Mouse (Mus musculus) embryonic facial prominence, embryonic 12.5 days (tissue): ENCODE results near the gene Mxi1. TPM values are rescaled to one million over a fixed set of nuclear protein-coding genes. Genes with fewer than 3 reads are reported as not detected.

Experiments
- ATAC-seq: fragments of 200-750 bp; cut with Nextera tagmentation; 2 replicates; pipeline ENCODE4 v1.8.0; 2017; ENCODE audit not compliant: insufficient number of reproducible peaks, insufficient read depth, low FRiP score, low TSS enrichment
- H3K27ac ChIP-seq: fragments of 300-500 bp; sonication (generic); 2 replicates; pipeline ENCODE4 v1.5.1; 2016; ENCODE audit warnings: mild to moderate bottlenecking
- H3K27me3 ChIP-seq: fragments of 300-500 bp; sonication (generic); 2 replicates; pipeline ENCODE4 v1.6.1; 2016; ENCODE audit warnings: mild to moderate bottlenecking, moderate library complexity
- H3K36me3 ChIP-seq: fragments of 300-500 bp; sonication (generic); 2 replicates; pipeline ENCODE4 v1.6.1; 2016; ENCODE audit warnings: mild to moderate bottlenecking
- H3K4me1 ChIP-seq: fragments of 300-500 bp; sonication (generic); 2 replicates; pipeline ENCODE4 v1.6.1; 2016
- H3K4me2 ChIP-seq: fragments of 300-500 bp; sonication (generic); replicated peaks from 2 replicates; pipeline ENCODE4 v1.6.1; 2016; ENCODE audit warnings: mild to moderate bottlenecking, moderate library complexity
- H3K4me3 ChIP-seq: fragments of 300-500 bp; sonication (generic); 2 replicates; pipeline ENCODE4 v1.5.1; 2016; ENCODE audit warnings: mild to moderate bottlenecking
- H3K9ac ChIP-seq: fragments of 300-500 bp; sonication (generic); 2 replicates; pipeline ENCODE4 v1.6.1; 2016; ENCODE audit warnings: mild to moderate bottlenecking, moderate library complexity
- H3K9me3 ChIP-seq: fragments of 300-500 bp; sonication (generic); 2 replicates; pipeline ENCODE4 v1.6.1; 2016; ENCODE audit warnings: mild to moderate bottlenecking, moderate library complexity
- WGBS: fragments of 180-500 bp; shearing (Covaris S2); methylation state at CpG from one replicate; pipeline ENCODE4 v1.1.7; 2016; 5-methylcytosine and 5-hydroxymethylcytosine counted together
- polyA plus RNA-seq: library from polyadenylated mRNA; unstranded; fragments of >200 nt; fragmentation: Nextera tagmentation; extraction: Ambion mirVana; gene quantifications from 2 replicates; pipeline ENCODE4 v1.2.1, GENCODE M21; 2016

Mxi1 gene
- polyA plus RNA-seq, 1 experiment from 2014 or later = 44.9 TPM

DNA sequence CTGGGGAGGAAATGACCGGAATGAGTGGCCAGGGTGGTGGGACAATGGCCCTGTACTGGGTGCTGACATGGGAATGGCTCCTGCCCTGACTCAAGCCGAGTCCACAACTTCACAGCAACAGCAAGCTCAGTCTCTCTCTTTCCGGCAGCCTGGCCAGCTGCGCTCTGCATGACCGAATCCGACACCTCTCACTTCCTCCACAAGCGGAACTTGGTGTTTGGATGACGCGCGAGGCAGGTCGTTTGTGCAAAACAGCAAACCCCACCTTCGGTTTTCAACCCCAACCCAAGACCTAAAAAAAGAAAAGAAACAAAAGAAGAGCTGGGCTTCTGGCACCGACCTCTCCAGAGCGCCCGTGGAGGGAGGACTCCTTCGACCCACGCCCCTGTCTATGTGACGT, 114.3 kb downstream of the Mxi1 start:
- Histone ChIP-seq H3K27ac (no peak overlapping the region), H3K4me3 (no peak overlapping the region), H3K4me2 (no peak overlapping the region), H3K4me1 (peaks cover 19% of the 10 kb centered on the region), H3K9ac (no peak overlapping the region), H3K36me3 (no peaks in the 10 kb centered on the region), H3K27me3 (no peaks in the 10 kb centered on the region), H3K9me3 (no peaks in the 10 kb centered on the region)
- no peak for ATAC-seq
- 69% methylated on average over 18 of the region's 18 CpGs for WGBS

Other genes starting within 250 kb of the Mxi1 start
- 83.4 and 90.5 TPM in 2 replicates for gene Add3, start 170.1 kb upstream of the Mxi1 start, polyA plus RNA-seq
- not detected in 2 replicates for gene Gm10197, start 61.2 kb downstream of the Mxi1 start, polyA plus RNA-seq
- gene Smndc1, start 80.1 kb downstream of the Mxi1 start, polyA plus RNA-seq = 40.7 and 48.3 TPM in 2 replicates
- 4.5 and 5.2 TPM in 2 replicates for gene Dusp5, start 218.6 kb downstream of the Mxi1 start, polyA plus RNA-seq